ENCODE assay signal across 15 mouse cellular contexts in the genomic region with DNA sequence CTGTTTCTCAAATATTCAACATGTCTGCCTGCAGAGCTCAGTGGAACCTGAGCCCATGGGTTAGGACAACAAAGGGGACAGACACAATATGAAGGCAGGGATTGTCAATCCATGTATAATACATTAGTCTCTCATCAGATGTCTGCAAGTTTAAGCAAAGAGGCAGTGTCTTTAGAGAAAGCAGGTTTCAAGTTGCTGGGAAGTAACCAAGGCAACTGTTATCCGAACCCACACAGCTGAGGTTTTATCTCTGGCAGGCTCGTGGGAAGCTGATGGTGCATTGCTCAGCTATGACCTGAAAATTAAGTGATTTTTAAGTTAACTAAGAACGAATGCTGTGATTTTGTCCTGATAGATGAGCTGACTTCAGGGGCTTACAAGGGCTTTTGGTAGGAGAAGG. TPM values are rescaled to one million over a fixed set of nuclear protein-coding genes. Genes with fewer than 3 reads are reported as not detected.
A peak's percentile ranks its signal among the peaks of the same experiment; 100 is the strongest.
DNase-seq lines count a peak whose midpoint lies in the region; ATAC-seq and TF ChIP-seq lines count a peak whose summit lies in the region.
"Had no signal": no experiment of that assay in that cellular context is flagged by ENCODE, and none has a peak within 500 bp of the region (broad histone marks: within the 10 kb centered on the region; RNA-seq: fewer than 3 reads in every experiment).

No protein-coding gene starts in this region.

- H3K4me1 ChIP-seq in kidney, embryonic 16.5 days (ENCODE audit: insufficient read depth, low read length) = peaks cover 9% of the 10 kb centered on the region; the same call in 1 of the 2 replicates
- H3K4me1 ChIP-seq in kidney, adult 2 months (ENCODE audit: control insufficient read depth, insufficient read depth, low read length) = no peaks in the 10 kb centered on the region

- peak; percentile 35; the same call in 1 of the 2 replicates for ATAC-seq in kidney, embryonic 16.5 days (ENCODE audit: low FRiP score, low TSS enrichment)
- ATAC-seq: CD4-positive, CD25-positive, alpha-beta regulatory T cell, adult 4 months had no signal

- WGBS in kidney, embryonic 16.5 days = 30% methylated on average over 3 of the region's 3 CpGs
- 55% methylated on average over 3 of the region's 3 CpGs for WGBS in kidney, adult 2 months

- no peak overlapping the region for H3K4me2 ChIP-seq in kidney, embryonic 16.5 days (replicated peaks; ENCODE audit: low read depth, low read length)
- H3K4me2 ChIP-seq: forebrain, embryonic 12.5 days had no signal

- no peak for TF ChIP-seq POLR2A in kidney, adult 2 months (IDR thresholded peaks at IDR 0.05; ENCODE audit: low read depth, low read length)

- no peak overlapping the region for H3K4me3 ChIP-seq in kidney, embryonic 16.5 days (ENCODE audit: low read length)
- no peak overlapping the region for H3K4me3 ChIP-seq in kidney, adult 2 months (ENCODE audit: insufficient read depth, low read depth, low read length)
- H3K4me3 ChIP-seq: forebrain, embryonic 12.5 days had no signal

- no peak overlapping the region for H3K27ac ChIP-seq in kidney, embryonic 16.5 days (ENCODE audit: low read length)
- no peak overlapping the region for H3K27ac ChIP-seq in kidney, adult 2 months (ENCODE audit: insufficient read depth, low read depth, low read length)
- H3K27ac ChIP-seq: forebrain, embryonic 12.5 days; liver, embryonic 14.5 days; macrophage had no signal

- no peaks in the 10 kb centered on the region for H3K36me3 ChIP-seq in kidney, embryonic 16.5 days (ENCODE audit: insufficient read depth, low read length)
- no peaks in the 10 kb centered on the region for H3K36me3 ChIP-seq in kidney, adult 2 months (ENCODE audit: control insufficient read depth, insufficient read depth, low read length)
- H3K36me3 ChIP-seq: forebrain, embryonic 12.5 days had no signal

- H3K9me3 ChIP-seq in kidney, embryonic 16.5 days (ENCODE audit: low read length) = no peaks in the 10 kb centered on the region
- H3K9me3 ChIP-seq: forebrain, embryonic 12.5 days had no signal

- no peak for DNase-seq in kidney, adult 2 months
- peak; percentile 26 for DNase-seq in ovary, adult 18-20 months (ENCODE audit: low spot score)
- DNase-seq in ovary, postnatal 10 days (ENCODE audit: low spot score) = no peak
- DNase-seq in layer of hippocampus, adult 9-11 months = peak; percentile 66
- DNase-seq in telencephalon, adult 2 months (ENCODE audit: low read depth, low spot score) = peak; percentile 64
- no peak for DNase-seq in lung, postnatal 4 days
- DNase-seq in B cell, adult 2 months = no peak
- DNase-seq: thymus, postnatal 25 days had no signal

- no peaks in the 10 kb centered on the region for H3K27me3 ChIP-seq in kidney, embryonic 16.5 days (ENCODE audit: insufficient read depth, low read length)
- no peaks in the 10 kb centered on the region for H3K27me3 ChIP-seq in kidney, adult 2 months (replicated peaks; ENCODE audit: control insufficient read depth, insufficient read depth, low read length)
- H3K27me3 ChIP-seq: forebrain, embryonic 12.5 days had no signal

- no peak overlapping the region for H3K9ac ChIP-seq in kidney, embryonic 16.5 days (replicated peaks; ENCODE audit: low read length)
- H3K9ac ChIP-seq: forebrain, embryonic 12.5 days; liver, embryonic 14.5 days had no signal

- TF ChIP-seq CTCF in kidney, adult 2 months (conservative IDR thresholded peaks at IDR 0.05; ENCODE audit: insufficient read depth, insufficient read length, low read depth, low read length) = no peak

RNA-seq across cellular contexts. Expression of a gene that starts 40.4 kb away (rescaled TPM):
- polyA plus RNA-seq in kidney, embryonic 16.5 days (2015; fragmentation: Nextera tagmentation; extraction: Ambion mirVana) = not detected in 2 replicates
- polyA plus RNA-seq in kidney, adult 2 months (2012; rRNA removed) = 1.4 and 2.6 TPM in 2 replicates
- polyA plus RNA-seq: CD4-positive, CD25-positive, alpha-beta regulatory T cell, adult 4 months; forebrain, embryonic 12.5 days; heart, postnatal 0 days; intestine, embryonic 14.5 days; liver, embryonic 14.5 days; macrophage had no signal

Comparison
In these comparisons a context has a peak if more than half of its experiments do, and no peak if none do; other contexts are left out.
1. DNase-seq: peak in ovary, adult 18-20 months (single experiment), layer of hippocampus, adult 9-11 months (single experiment) and telencephalon, adult 2 months (single experiment); none in kidney, adult 2 months (single experiment), ovary, postnatal 10 days (single experiment), lung, postnatal 4 days (0 of 2) and B cell, adult 2 months (0 of 2).